Mouse (Mus musculus) layer of hippocampus, postnatal 14 days (tissue): ENCODE data around the gene Gadd45gip1. TPM values are rescaled to one million over a fixed set of nuclear protein-coding genes. Genes with fewer than 3 reads are reported as not detected.
A peak's percentile ranks its signal among the peaks of the same experiment; 100 is the strongest.

ENCODE experiments used
- DNase-seq, 2 experiments: peaks; one replicate each; pipeline ENCODE4 v3.0.0; 2021 to 2022; ENCODE audit warnings: low spot score in 2 of 2, mixed read lengths in 1 of 2
- total RNA-seq, 2 experiments: library from RNA; stranded (reverse); gene quantifications; 2 replicates each; pipeline ENCODE4 v1.2.3; 2021

Gadd45gip1 gene
- total RNA-seq, 2 experiments from 2014 or later: 19.4 to 20.4 TPM

DNA sequence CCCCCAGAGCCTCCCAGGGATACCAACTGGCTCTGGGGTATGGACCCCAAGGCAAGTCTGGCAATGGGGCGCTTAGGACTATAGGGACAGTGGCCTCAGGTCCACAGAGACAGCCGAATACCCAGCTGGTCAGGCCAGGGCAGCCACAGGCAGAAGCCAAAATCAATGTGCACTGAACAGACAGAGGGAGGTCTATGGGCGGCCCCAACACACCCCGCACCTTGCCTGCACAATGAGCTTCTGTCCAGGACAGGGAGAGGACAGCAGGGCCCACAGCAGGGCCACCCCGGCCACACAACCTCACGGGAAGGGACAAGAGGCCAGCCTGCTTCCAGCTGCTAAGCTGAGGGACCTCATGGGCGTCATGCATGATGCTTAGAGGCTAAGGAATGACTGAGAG is 36.8 kb upstream of the Gadd45gip1 start:
- peak; percentile 68 to 77 for DNase-seq

DNA sequence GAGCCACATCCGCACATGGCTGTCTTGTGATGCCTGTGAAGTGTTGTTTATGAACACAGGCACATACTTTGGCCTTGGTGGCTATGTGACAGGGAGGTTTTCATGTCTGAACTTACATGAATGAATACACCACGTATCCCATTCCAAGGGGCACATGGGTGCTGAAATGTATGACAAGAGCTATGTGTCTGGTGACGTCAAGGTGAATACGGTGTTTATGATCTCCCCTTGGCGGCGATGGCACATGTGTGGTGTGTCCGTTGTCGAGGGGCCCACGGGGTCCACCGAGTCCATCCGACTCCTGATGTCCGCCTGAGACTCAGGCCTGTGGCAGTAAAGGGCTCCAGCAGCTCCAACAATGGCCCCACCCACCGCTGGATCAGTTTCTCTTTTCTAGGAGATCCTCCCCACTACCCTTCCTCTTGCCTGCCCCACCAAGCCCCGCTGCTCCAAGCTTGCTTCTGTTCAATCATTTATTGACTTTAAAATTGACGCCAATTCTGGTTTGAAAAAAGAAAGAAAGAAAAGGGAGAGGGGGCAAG is 34.0 kb upstream of the Gadd45gip1 start:
- DNase-seq: no peak

DNA sequence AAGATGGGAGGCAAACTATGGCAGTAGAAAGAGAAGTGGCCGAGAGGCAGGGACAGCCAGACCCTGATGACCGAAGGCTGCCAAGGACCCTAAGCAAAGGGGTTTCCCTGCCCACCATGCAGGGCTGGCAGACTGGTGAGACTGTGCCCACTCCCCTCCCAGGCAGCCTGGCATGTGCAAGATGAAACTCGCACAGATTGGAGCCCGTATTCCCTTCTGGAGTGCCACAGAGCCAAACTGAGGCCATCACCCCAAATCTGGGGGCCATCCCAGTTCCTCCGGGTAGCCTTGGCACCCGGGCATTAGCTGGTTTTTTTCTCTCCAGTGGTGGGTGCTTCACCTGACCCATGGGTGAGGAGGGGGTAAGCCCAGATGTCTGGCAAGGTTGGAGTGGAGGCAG is 33.4 kb upstream of the Gadd45gip1 start:
- peak; percentile 77 to 78 for DNase-seq

DNA sequence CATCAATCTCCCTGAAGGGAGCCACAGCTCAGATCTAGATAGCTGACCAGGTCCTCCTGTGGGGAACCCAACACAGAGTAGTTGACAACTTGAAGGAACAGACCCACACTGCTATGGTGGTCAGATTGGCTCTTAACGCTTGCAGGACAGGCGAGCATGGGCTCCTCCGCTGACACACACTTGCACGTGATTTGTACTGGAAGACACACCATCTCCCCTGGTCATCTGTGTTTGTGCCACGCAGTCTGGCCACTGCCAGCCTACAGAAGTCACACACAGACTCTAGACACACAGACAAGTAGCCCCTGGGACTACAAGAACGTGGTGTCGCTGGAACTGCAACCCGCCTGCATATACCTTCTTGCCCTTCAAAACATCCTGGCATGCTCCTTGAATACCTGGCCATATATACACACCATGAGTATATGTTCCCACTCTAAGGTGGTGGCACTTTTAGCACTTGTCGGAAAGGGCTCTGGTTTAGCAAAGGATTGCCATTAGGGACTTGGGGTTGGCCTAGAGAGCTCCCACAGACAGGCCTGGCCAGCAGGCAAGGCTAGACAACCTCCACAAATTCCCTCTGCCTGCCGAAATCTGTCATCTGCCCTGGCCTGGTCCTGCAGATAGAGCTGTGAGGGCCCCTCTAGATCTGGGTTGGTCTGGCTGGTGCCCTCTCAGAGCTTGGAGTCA is 32.7 kb upstream of the Gadd45gip1 start:
- DNase-seq: no peak

DNA sequence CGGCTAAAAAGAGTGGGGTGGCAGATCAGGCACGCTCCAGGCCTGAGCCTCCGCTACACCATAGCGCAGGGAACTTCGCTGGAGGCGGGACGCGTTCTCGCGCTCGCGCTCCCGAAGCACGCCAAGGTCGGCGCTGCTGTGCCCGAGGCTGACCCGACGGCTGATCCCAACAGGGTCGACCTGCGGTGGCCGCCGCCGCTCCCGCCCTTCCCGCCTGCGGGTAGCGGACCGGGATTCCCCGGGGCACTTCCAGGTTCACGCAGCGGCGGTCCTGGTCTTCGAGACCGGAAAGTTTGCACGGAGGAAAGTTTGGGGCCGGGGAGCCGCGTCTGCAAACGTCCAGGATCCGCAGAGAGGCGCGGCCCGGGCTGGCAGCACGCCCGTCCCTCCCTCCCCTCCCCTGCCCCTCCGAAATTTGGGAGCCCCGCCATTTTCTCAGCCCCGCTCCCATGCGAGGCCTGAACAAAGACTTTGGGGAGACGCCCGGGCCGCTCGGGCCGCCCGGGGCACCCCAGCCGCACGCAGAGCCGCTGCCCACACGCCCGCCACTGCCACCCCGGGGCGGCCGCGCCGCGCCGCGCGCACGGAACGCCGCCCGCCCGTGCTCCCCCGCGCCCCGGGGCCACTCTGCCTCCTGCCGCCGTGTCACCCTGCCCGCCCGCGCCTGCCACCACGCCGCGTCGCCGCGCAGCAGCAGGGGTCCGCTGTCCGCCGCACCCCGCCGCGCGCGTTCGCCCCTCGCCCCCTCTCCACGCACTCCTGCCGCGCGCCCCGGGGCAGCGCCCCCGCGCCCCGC is 32.0 kb upstream of the Gadd45gip1 start:
- DNase-seq: peak in 1 of 2 experiments; percentile 73

DNA sequence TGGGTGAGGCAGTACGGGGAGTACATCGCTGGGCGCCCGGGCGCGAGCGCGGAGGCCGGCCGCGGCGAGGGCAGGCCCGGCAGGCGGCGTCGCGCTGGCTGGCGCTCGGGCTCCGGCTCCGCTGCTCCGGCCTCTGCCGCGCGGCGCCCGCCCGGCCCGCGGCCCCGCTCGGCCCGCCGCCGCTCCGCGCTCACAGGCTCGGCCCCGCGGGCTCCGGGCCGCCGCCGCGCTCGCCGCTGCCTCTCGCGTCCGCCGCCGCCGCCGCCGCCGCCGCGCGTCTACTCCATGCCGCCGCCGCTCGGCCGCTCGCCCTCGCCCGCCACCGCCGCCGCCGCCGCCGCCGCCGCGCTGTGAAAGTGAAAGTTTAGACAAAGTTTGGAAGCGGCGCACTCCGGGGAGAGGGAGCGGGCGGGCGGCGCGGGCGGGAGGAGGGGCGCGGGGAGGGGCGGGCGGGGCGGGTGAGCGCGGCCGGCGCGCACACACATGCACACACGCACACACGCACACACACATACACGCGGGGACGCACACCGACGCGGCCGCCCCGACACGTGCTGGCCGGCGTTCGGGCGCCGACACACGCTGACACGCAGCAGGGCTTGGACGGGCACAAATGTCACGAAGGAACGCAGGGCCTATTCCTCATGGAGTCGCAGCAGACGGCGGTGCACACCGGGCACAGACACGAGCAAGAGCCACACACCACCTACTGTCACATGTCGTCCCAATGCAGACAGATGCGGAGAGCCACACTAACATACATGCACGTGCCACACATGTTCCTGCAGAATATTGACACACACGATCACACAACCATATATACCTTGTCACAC is 31.1 kb upstream of the Gadd45gip1 start, which contains the start of gene Nfix:
Gene Nfix, minus strand, starts transcription at position 346 of the 833 bp plus-strand sequence.
- peak in 1 of 2 experiments; percentile 65 for DNase-seq

DNA sequence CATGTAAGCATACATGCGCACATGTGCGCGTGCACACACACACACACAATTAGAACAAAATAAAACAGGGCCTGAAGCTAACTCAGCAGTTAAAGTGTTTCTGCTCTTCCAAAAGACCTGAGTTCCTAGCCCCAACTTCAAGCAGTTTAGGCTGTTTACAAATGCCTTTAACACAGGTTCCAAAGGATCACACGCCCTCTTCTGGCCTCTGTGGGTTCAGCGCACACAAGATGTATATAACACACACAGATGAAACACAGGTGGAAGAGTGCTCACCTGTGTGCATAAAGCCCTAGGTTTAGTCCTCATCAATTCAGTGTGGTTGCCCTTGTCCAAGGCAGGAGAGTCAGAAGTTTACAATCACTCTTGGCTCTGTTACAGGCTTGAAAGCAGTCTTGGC is 25.3 kb upstream of the Gadd45gip1 start:
- DNase-seq: no peak

DNA sequence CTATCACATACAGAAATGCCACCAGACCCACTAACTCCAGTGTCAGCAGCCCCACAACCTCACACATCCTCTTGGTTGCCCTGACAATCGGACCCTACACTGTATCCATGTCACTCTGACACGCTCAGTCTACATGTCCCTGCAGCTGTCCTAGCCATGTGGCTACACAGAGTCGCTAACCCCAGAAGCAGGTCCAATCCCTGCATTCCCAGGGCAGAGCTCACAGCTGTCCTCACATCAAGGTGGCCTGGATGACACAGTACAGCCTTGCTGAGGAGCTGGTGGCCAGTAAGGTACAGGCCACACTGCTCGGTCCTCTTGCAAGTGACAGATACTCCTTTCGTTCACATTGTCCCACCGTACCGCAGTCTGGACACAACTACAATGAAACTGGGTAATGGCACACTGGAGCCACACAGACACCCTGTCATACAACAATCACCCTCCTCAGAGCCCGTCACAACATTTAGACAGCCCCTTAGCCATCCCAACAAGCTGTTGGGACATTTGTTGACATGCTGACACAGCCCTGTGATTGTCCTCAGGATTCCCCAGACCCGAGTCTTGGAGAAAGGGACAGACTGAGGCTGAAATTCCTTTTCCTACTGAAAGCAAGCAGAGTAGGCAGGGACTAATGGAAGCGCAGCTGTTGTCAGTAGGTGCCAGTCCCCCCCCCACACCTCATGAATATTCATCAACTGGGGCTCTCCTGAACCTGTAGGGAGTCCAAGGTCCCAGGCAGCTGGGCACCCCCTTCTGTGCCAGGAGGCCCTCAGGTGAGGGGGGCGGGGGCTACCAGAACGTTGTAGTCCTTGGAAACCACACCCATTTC is 22.0 kb upstream of the Gadd45gip1 start:
- DNase-seq: no peak

DNA sequence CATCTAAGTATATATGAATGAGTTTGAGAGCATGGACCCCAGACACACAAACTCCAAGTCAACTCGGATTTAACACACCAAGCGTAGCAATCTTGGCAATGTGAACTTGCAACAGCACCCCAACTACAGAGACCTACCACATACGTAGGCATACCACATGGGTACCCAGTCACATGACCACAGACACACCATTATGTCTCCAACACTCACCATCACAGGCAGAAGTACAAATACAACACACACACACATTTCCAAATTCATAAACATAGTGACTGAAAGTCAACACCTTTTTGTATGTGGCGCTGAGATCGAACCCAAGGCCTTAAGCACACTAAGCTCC is 21.4 kb upstream of the Gadd45gip1 start:
- DNase-seq: no peak

DNA sequence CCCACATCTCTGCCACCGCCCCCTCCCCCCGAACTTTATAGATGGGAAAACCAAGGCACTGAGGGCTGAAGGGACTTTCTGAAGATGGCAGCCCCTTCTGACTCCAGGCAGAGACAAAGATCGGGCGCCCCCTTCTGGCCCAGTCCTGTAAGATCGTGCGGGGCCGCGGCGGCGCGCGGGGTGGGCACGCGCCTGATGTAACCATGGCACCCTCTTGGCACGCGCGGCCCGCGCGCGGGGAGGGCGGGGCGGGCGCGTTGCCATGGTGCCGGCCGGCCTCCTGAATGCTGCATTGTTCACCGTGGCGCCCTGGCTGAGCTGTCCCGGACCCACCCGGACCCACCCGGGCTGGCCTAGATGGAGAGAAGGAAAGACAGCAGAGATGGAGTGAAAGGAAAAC is 20.4 kb upstream of the Gadd45gip1 start:
- peak; percentile 97 to 98 for DNase-seq

DNA sequence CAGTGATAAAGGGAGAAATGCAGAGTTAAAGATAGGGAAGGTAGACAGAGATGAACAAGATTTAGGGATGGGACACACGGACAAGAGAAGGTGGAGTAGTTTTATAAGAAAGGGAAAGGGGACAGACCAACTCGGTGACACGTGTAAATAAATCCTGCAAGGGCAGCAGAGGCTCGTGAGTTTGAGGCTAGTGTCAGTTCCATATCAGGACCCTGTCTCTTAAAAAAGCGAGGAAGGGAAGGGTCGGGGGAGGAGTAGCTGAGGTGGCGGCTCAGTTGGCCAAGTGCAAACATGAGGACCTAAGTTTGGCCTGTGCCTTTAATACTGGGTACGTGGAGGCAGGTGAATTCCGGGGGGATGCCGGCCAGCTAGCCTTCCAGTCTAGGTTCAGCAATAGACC is 20.0 kb upstream of the Gadd45gip1 start:
- no peak for DNase-seq

DNA sequence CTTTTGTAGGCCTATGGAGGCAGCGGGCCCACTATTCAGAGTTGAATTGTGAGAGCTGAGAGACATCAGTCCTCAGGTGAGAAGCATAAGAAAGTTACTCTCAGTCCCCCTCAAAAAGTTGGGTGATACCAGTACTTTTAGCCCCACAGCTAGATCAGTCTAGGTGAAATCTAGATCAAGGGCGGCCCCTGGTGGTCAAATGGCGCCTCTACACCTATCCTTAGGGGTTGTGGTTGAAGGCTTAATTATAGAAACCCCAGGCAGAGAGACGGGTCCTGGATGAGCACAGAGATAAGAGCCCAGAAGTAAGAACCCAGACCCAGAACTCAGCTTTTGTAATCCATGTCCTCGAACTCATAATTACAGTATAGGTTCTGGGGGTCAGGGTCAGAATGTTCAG is 18.3 kb upstream of the Gadd45gip1 start:
- peak; percentile 85 to 93 for DNase-seq

DNA sequence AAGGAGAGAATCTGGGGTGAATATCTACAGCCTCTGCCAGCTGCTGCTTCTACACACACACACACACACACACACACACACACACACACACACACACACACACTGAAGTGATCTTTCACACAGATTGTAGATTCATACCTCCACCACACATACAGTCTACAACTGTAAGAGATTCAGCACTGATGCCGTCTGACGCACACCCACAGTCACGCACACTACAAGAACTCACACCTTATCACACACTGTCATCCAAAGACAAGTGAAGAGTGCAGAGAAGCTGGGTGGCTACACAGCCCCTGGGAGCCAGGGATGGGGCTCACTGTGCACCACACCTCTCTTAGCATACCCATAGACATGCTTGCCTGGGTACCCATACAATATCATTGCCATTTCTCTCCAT is 17.5 kb upstream of the Gadd45gip1 start:
- DNase-seq: no peak

DNA sequence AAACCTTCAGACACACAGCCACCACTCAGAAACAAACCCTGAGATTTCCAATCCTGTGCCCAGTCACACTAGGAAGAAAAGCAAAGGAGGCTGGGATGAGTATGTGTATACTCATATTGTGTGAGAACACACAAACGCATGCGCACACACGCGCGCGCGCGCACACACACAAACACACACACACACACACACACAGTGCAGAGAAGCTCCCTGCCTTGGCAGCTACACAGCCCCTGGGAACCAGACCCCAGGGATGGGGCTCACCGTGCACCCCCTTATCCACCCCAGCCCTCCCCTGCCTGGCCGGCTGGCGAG is 17.1 kb upstream of the Gadd45gip1 start:
- peak in 1 of 2 experiments; percentile 76 for DNase-seq

DNA sequence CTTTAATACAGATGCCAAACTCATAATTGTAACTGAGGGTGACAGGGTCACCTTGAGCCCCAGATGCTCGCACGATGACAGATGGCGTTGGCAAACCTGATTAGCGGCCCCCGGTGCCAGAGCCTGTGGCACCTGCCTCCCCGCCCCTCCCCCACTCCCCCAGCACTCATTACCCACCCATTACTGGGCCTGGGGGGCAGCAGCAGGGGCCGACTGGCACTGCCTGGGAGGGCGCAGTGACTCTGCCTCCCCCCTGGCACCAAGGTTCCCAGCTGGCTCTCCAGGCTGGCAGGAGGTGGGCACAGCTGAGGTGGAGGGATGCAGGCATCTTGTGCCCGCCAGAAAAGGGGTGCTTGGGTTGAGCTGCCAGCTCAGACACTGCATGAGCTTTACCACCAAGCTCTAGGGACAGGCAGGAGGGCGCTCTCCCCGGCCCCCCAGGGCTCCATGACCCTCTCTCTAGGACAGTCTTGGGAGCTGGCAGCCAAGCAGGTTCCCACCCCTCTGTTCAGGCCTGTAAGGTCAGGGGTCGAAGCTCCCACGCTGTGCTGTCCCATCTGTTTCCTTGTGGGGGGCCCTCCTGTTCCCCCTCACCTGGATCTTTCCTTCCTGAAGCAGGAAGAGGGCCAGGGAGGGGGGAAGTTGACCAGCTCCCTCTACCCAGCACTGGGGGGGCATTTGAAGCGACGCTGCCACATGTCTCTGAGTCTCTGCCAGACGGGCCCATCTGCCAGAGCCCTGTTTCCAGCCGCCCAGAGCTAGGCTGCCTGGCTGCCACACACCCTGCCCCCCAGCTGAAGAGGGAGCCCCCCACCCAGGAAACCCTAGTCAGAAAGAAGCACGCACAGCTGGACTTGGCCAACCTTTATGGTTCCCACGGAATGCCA is 16.5 kb upstream of the Gadd45gip1 start:
- peak; percentile 70 for DNase-seq

DNA sequence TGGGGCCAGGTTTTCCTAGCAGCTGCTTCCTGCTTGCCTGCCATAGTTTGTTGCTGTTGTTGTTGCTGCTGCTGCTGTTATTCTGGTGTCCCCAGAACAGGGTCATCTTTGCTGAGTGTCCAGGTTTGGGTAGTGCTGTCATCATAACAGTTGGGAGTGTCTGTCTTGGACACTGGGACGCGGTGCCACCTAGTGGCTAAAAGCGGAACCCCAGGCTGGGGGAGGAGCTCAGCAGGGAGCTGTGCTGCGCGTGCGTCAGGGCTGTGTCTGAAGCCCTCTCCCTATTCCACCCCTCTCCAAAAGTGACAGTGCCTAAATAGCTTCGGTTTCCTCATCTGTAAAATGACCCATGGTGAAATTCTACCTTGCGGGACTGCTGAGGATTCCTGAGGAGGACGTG is 15.8 kb upstream of the Gadd45gip1 start:
- DNase-seq: peak; percentile 97 to 99

DNA sequence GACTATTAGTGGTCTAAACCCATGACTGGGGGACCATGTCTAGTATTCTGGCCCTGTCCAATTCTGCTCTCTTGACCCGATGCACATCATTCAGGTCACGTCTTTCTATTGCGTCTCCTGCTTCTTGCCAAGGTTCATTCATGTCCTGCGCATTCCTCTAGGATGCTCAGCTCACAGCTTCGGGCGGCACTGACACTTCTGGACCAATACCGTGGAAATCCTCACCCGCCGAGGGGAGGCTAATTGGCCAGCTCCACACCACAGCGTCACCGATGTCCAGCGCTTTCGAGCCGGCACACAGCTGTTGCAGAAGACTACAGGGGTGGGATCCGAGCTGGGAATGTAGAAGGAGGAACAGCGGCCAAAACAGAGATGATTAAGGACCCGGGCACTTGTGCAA is 15.2 kb upstream of the Gadd45gip1 start:
- no peak for DNase-seq

DNA sequence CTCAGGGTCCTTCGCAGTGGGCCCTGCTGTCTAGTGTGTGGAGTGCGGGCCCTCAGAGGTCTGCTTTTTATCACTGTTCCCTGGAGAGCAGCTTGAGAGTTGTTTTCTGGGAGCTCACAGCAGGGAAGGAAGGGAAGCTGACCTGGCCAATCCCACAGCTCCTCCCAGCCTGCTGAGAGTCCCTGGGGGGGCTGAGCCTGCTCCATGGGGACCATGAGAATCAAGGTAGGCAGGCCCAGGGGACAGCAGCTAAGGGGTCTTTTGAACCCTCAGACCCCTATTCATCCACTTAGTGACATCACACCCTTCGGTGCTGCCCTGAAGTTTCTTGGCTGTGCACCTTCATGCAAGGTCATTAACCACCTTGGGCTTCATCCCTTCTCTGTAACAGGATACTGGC is 8.6 kb upstream of the Gadd45gip1 start, which contains the start of gene Dand5:
Gene Dand5, minus strand, starts transcription at position 101 of the 400 bp plus-strand sequence.
- DNase-seq: no peak

DNA sequence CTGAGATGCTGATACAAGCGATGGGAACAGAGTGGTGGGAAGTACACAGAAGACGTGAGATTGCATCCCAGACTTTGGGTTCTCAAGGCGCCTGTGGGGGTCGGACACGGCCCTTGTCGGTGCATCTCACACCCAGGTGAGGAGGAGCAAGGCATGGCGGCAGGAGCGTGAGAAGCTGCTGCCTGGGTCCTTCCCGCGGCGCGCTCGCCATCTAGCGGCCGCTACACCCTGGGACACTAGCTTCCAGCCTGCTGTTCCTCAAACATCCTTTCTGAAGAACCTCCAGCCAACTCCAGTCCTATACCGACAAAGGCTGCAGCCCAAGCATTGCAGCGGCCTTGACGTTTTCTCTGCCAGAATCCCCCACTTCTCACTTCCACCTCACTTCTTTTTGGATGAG is 7.7 kb upstream of the Gadd45gip1 start:
- peak in 1 of 2 experiments; percentile 54 for DNase-seq

DNA sequence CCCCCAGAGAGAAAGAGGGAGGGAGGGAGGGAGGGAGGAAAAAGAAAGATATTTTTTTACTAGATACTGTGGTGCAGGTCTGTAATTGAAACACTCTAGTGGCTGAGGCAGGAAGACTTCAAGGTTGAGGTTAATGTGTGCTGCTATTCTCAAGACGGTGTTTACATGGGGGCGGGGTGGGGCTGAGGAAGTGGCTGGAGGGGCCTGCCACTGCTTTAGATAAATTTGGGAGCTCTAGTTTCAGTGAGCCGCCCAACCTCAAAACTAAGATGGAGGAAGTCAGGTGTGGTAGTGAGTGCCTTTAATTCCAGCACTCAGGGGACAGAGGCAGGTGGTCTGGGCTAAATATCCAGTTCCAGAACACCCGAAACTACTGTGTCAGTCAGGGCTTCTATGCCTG is 5.7 kb upstream of the Gadd45gip1 start:
- DNase-seq: no peak
